8 mouse cellular contexts compared by ENCODE assay signal in genomic region chr7:39449260-39450021, GRCm38 (mm10). TPM values are rescaled to one million over a fixed set of nuclear protein-coding genes. Genes with fewer than 3 reads are reported as not detected.
DNase-seq lines count a peak whose midpoint lies in the region; TF ChIP-seq lines count a peak whose summit lies in the region.

No protein-coding gene starts in this region.

- peak; percentile 91 for DNase-seq in adrenal gland, adult 2 months
- peak; percentile 98 for DNase-seq in embryo, embryonic 10.5 days (ENCODE audit: low spot score)
- DNase-seq in gastrocnemius, postnatal 10 days: peak; percentile 60
- peak; percentile 96 for DNase-seq in hindlimb bud, embryonic 11.5 days (ENCODE audit: extremely low spot score, low read depth, low spot score)
- DNase-seq in left cerebral cortex, adult 2 months (ENCODE audit: extremely low spot score in 1 of 2, low spot score in 2 of 2): peak; percentile 82
- peak; percentile 91 for DNase-seq in retina, postnatal 7 days (ENCODE audit: low read depth, low spot score)
- DNase-seq in urinary bladder, postnatal 25 days (ENCODE audit: low spot score): peak; percentile 58

- intact Hi-C loops in left cerebral cortex, adult 2 months (cut with DNase I): loop anchor here (1.0 kb wide), 1 partner anchor 103 kb away; no protein-coding TSS in a partner anchor

- peaks cover 29% of the 10 kb centered on the region; the same call in 1 of the 2 replicates for H3K79me2 ChIP-seq in macrophage (ENCODE audit: inconsistent target)

- peak overlapping the region; percentile 69 for H3K4me3 ChIP-seq in left cerebral cortex, adult 2 months
- H3K4me3 ChIP-seq in macrophage (ENCODE audit: inconsistent target): peak overlapping the region; percentile 66

- peak overlapping the region; percentile 86 for H3K27ac ChIP-seq in left cerebral cortex, adult 2 months
- 0 out of 2 replicates have a peak overlapping the region, but pooled peaks have one; percentile 8 for H3K27ac ChIP-seq in macrophage

- TF ChIP-seq CTCF in left cerebral cortex, adult 2 months (IDR thresholded peaks at IDR 0.05): no peak

- under 1% methylated on average over 35 of the region's 36 CpGs for WGBS in macrophage (ENCODE audit: missing documents)

- no peaks in the 10 kb centered on the region for H3K36me3 ChIP-seq in macrophage (ENCODE audit: inconsistent target)

RNA-seq across cellular contexts. Expression of gene Gm5114, which starts 36.5 kb away (rescaled TPM):
- total RNA-seq in adrenal gland, adult 2 months (2021): not detected
- not detected in 2 replicates for polyA plus RNA-seq in adrenal gland, adult 2 months (2012; rRNA removed)
- not detected for total RNA-seq in gastrocnemius, postnatal 10 days (2021)
- not detected for total RNA-seq in left cerebral cortex, adult 2 months (2021)
- not detected for total RNA-seq in macrophage (2018; cell fraction: chromatin; rRNA removed)
- total RNA-seq in macrophage (2018; cell fraction: cytosol; rRNA removed): not detected
- total RNA-seq in macrophage (2018; cell fraction: nucleus; rRNA removed): not detected
- polyA plus RNA-seq in macrophage (2018): not detected in 3 replicates

Comparison
In these comparisons a context has a peak if more than half of its experiments do, and no peak if none do; other contexts are left out.
1. Peak in every context shown above with its lines: DNase-seq, H3K4me3 ChIP-seq and H3K27ac ChIP-seq.